Mouse (Mus musculus) gastrocnemius, postnatal 10 days (tissue): Measurements from ENCODE around the gene Sntb2. TPM values are rescaled to one million over a fixed set of nuclear protein-coding genes. Genes with fewer than 3 reads are reported as not detected.

Experiments used
- DNase-seq: peaks from one replicate; pipeline ENCODE4 v3.0.0; 2021; ENCODE audit warnings: mixed read lengths
- total RNA-seq, 2 experiments: library from RNA; stranded (reverse); gene quantifications; 2 replicates each; pipeline ENCODE4 v1.2.3; 2021

Sntb2 gene
- total RNA-seq, 2 experiments from 2014 or later = 18.5 to 22.0 TPM

GRCm38 (mm10) chr8:106929921-106930320, 5.6 kb upstream of the Sntb2 start:
- DNase-seq = no peak

DNA sequence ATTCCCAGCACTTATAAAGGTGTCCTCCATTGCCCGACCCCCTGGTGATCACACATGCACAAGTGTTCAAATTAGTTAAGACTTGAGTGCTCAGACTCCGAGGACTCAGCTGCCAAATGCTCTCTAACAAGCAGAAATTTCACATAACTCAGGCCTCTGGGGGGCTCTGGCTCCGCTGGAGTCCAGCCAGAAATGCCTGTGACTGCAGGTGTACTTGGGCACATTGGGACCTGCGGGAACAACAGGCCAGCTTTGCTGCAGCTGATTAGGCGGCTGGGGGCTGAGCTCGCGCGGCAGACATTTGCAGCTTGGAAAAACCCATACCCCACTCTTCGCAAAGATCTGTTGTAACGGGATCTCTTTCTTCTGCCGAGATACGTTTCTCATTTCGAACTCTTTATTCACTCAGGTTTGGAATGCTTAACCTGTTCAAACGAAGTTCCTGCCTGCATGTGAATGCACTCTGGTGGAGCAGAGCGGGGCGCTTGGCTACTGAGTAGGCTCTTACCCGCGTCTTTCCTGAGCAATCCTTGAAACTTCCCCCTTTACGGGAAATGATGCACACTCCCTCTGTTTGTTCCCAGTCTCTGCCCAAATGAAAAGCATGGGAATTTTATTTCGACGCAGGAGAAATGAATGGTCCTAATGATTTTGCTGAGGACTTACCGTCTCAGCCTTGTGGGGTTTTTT, 3.0 kb upstream of the Sntb2 start:
- peak; percentile 30 for DNase-seq

- no peak for DNase-seq
These were observed 1.9 kb upstream of the Sntb2 start for GRCm38 (mm10) chr8:106933506-106934143.

- DNase-seq = no peak
These were observed 1.1 kb upstream of the Sntb2 start for GRCm38 (mm10) chr8:106934226-106934977.

- DNase-seq = peak; percentile 64
These were observed 438 bp downstream of the Sntb2 start for GRCm38 (mm10) chr8:106935899-106936477.

DNA sequence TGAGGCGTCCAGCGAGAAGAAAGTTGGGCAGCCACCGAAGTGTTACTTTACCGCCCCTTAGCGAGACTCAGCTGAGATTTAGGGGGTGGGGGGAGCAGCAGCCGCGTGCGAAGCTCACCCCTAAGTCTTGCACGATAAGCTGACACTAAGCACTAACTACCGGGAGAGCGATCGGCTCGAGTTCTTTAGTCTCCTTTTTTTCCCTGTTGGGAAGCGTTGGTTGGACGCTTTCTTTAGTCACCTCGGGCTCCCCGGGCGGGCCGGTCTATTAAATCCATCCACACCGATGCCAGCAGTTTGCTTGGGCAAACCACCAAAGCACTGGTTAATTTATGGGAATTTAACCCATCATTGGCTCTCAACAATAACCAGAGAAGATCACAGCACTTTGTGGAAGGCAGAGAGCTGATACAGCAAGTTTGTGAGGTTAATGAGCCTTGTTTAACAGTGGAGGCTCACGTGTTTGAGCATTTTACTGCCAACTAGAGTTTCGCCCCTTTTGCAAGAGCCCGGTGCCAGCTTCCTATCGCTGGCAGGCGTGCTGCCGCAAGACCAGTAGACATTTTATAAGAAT, 1.0 kb downstream of the Sntb2 start:
- peak; percentile 27 for DNase-seq

- DNase-seq = no peak
These were observed 1.7 kb downstream of the Sntb2 start for GRCm38 (mm10) chr8:106937081-106937800.

DNA sequence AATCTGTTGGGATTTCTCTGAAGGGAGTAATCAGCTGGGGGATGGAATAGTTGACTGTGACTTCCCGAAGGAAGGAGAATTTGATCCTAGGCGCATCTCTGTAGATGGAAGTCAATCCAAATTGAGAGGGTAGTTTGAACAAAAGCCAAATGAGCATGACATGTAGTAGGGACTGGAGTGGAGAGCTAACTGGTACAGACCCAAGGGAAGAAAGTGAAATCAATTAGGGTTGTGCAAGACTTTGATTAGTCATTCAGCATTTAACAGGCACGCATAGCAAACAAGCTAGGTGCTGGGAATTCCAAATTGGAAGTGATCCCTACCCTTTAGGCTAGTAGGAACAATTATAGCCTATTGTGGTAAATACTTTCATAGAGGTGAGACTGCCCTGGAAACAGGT, 6.3 kb downstream of the Sntb2 start:
- no peak for DNase-seq

DNA sequence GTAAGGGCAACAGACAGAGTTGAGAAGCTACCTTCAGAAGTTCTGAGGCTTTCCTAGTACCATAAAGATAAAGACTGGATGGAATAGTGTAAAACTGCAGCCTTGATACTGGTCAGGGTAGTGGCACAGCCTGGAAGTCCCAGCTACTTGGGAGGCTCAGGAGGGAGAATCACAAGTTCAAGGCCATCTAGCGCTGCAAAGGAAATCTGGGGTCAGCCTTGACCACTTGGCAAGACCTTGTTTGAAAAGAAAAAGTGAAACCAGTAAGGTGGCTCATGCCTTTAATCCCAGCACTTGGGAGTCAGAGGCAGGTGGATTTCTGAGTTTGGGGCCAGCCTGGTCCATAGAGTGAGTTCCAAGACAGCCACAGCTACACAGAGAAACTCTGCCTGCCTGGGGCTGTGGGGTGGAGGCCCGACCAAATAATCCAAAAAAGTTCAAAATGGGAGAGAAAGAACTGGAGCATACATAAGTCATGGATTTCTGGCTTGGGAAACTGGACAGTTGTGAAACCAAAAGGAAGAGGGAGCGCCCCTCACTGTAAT, 8.4 kb downstream of the Sntb2 start:
- no peak for DNase-seq

- peak; percentile 15 for DNase-seq
These were observed 9.2 kb downstream of the Sntb2 start for GRCm38 (mm10) chr8:106944756-106945155.

DNA sequence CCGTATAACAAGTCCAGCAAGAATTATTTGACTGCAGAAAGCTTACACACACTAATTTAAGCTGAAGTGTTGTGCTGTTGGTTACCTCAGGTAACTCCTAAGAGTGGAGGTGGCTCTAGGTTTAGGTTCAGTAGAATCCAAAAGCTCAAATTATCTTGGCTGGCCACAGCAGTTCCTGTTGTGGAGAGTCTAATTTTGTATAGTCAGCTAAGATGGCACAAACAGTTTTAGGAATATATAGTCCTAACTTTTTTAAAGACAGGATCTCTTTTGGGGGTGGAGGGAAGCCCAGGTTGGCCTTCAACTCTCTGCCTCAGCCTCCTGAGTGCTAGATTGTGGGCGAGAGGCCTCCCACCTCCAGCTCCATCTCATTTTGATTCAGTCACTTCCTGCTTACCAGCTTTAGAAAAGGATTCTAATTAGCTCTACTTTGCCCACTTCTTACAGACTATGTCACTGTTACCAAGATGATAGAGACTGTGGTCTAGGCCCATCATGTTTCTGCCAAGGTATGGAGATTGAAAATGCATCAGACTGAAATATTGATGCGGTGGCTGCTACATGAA, 13.2 kb downstream of the Sntb2 start:
- no peak for DNase-seq

- no peak for DNase-seq
These were observed 16.2 kb downstream of the Sntb2 start for GRCm38 (mm10) chr8:106951707-106952106.

- no peak for DNase-seq
These were observed 18.0 kb downstream of the Sntb2 start for GRCm38 (mm10) chr8:106953571-106953970.

DNA sequence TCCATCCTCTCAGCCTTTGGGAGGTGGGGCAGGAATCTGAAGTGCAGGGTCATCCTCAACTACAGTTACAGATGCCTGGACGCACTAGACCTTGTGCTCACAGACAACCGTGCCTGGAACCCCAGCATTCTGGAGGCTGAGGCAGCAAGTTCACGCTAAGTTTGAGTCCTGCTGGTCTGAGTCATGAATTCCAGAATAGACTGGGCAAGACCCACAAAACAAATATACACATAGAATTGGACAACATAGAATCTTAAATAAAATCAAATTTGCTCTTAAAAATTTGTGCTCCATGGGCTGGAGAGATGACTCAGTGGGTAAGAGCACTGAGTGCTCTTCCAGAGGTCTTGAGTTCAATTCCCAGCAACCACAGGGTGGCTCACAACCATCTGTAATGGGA, 21.5 kb downstream of the Sntb2 start:
- DNase-seq = no peak

DNA sequence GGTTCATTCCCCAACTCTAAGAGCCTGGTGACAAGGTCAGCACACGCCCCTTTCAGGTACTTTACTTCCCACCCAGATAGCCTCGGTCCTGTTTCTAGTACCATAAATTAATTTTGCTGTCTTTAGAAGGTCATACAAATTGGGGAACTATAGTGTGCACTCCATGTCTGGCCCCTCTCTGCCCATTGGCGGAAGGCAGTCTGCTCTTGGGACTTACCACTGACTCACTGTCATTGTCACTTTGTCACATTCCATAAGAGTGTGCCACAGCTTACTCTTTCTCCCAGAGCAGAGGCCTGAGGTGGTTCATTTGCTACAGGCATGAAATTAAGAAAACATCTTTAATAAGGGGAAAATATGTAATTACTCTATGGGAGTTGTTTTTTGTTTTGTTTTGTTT, 22.7 kb downstream of the Sntb2 start:
- no peak for DNase-seq

DNA sequence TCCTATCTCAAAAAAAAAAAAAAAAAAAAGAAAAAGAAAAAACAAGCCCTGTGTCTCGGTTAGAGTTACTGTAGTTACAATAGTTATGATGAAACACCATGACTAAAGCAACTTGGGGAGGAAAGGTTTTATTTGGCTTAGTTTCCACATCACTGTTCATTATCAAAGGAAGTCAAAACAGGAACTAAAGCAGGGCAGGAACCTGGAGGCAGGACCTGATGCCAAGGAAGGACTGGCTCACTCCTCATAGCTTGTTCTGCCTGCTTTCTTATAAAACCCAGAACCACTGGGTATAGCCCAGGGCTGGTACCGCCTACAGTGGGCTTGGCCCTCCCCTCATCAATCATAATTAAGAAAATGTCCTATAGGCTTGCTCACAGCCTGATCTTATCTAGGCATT, 24.1 kb downstream of the Sntb2 start:
- DNase-seq = no peak

- DNase-seq = no peak
These were observed 26.8 kb downstream of the Sntb2 start for GRCm38 (mm10) chr8:106962322-106962721.

DNA sequence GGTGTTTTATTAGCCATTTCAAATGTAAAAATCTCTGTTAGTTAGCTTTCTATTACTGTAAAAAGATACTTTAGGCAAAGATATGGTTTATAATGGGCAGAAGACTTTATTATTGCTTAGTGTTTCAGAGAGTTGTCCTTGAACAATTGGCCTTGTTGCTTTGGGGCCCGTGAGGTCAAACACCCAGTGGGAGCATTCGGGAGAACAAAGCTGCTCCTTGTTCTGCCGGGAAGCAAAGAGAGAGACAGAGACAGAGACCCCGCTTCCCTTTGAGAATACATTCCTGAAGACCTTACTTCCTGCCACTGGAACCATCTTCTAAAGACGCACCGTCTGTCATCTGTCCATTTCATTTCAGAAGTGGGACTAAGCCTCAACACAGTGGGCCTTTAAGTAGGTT, 27.8 kb downstream of the Sntb2 start:
- DNase-seq = no peak

- DNase-seq = no peak
These were observed 29.0 kb downstream of the Sntb2 start for GRCm38 (mm10) chr8:106964573-106964972.

- no peak for DNase-seq
These were observed 34.4 kb downstream of the Sntb2 start for GRCm38 (mm10) chr8:106969964-106970363.

- no peak for DNase-seq
These were observed 36.4 kb downstream of the Sntb2 start for GRCm38 (mm10) chr8:106971916-106972315.
